Mouse (Mus musculus): Measurements from ENCODE around the gene Kit.

The Kit gene

GRCm38 (mm10) chr5:75632846-75633640, 58.3 kb downstream of the Kit start:
- in situ Hi-C loops (cut with MboI, MseI), result loop anchor here (5.0 kb wide), 1 partner anchor 416 kb away; no protein-coding TSS in a partner anchor

GRCm38 (mm10) chr5:75635385-75635784, 60.7 kb downstream of the Kit start:
- in situ Hi-C loops (cut with MboI, MseI), result no loop called here

- in situ Hi-C loops (cut with MboI, MseI), result no loop called here
Measured at GRCm38 (mm10) chr5:75640637-75641036, 65.9 kb downstream of the Kit start.

- in situ Hi-C loops (cut with MboI, MseI), result no loop called here
Measured at GRCm38 (mm10) chr5:75647046-75647445, 72.3 kb downstream of the Kit start.

- in situ Hi-C loops (cut with MboI, MseI), result loop anchor here (25.0 kb wide), 1 partner anchor 588 kb away; no protein-coding TSS in a partner anchor
Measured at GRCm38 (mm10) chr5:75650566-75650965, 75.8 kb downstream of the Kit start.

- in situ Hi-C loops (cut with MboI, MseI), result loop anchor here (25.0 kb wide), 1 partner anchor 591 kb away; no protein-coding TSS in a partner anchor
Measured at GRCm38 (mm10) chr5:75653431-75653830, 78.7 kb downstream of the Kit start.

- in situ Hi-C loops (cut with MboI, MseI), result loop anchor here (25.0 kb wide), 1 partner anchor 596 kb away; no protein-coding TSS in a partner anchor
Measured at GRCm38 (mm10) chr5:75658575-75658974, 83.9 kb downstream of the Kit start.

GRCm38 (mm10) chr5:75660342-75660741, 85.6 kb downstream of the Kit start:
- in situ Hi-C loops (cut with MboI, MseI), result loop anchor here (25.0 kb wide), 1 partner anchor 598 kb away; no protein-coding TSS in a partner anchor

GRCm38 (mm10) chr5:75662466-75662865, 87.8 kb downstream of the Kit start:
- in situ Hi-C loops (cut with MboI, MseI), result loop anchor here (25.0 kb wide), 1 partner anchor 600 kb away; no protein-coding TSS in a partner anchor

GRCm38 (mm10) chr5:75663768-75664167, 89.1 kb downstream of the Kit start:
- in situ Hi-C loops (cut with MboI, MseI), result loop anchor here (25.0 kb wide), 1 partner anchor 601 kb away; no protein-coding TSS in a partner anchor

GRCm38 (mm10) chr5:75667083-75667482, 92.4 kb downstream of the Kit start:
- in situ Hi-C loops (cut with MboI, MseI), result loop anchor here (25.0 kb wide), 1 partner anchor 605 kb away; no protein-coding TSS in a partner anchor

- in situ Hi-C loops (cut with MboI, MseI), result loop anchor here (25.0 kb wide), 1 partner anchor 609 kb away; no protein-coding TSS in a partner anchor
Measured at GRCm38 (mm10) chr5:75671136-75671788, 96.5 kb downstream of the Kit start.

- in situ Hi-C loops (cut with MboI, MseI), result no loop called here
Measured at GRCm38 (mm10) chr5:75676024-75676423, 101.3 kb downstream of the Kit start.

GRCm38 (mm10) chr5:75679896-75680295, 105.2 kb downstream of the Kit start:
- in situ Hi-C loops (cut with MboI, MseI), result no loop called here

GRCm38 (mm10) chr5:75695162-75695809, 120.6 kb downstream of the Kit start:
- in situ Hi-C loops (cut with MboI, MseI), result no loop called here

- in situ Hi-C loops (cut with MboI, MseI), result no loop called here
Measured at GRCm38 (mm10) chr5:75696960-75697359, 122.2 kb downstream of the Kit start.

- in situ Hi-C loops (cut with MboI, MseI), result no loop called here
Measured at GRCm38 (mm10) chr5:75698556-75698955, 123.8 kb downstream of the Kit start.

- in situ Hi-C loops (cut with MboI, MseI), result no loop called here
Measured at GRCm38 (mm10) chr5:75699081-75699480, 124.4 kb downstream of the Kit start.

- in situ Hi-C loops (cut with MboI, MseI), result no loop called here
Measured at GRCm38 (mm10) chr5:75699516-75699915, 124.8 kb downstream of the Kit start.

GRCm38 (mm10) chr5:75701662-75702061, 126.9 kb downstream of the Kit start:
- in situ Hi-C loops (cut with MboI, MseI), result no loop called here

- in situ Hi-C loops (cut with MboI, MseI), result no loop called here
Measured at GRCm38 (mm10) chr5:75702080-75702479, 127.4 kb downstream of the Kit start.
